In genomic region chr9:37143046-37143931, GRCm38 (mm10) we compare ENCODE assay signal across 8 mouse cellular contexts. TPM values are rescaled to one million over a fixed set of nuclear protein-coding genes. Genes with fewer than 3 reads are reported as not detected.
DNase-seq lines count a peak whose midpoint lies in the region; ATAC-seq and TF ChIP-seq lines count a peak whose summit lies in the region.

No protein-coding gene starts in this region.

- peak overlapping the region; percentile 96 for H3K4me2 ChIP-seq in lung, embryonic 15.5 days
- peak overlapping the region; percentile 98 for H3K4me2 ChIP-seq in intestine, postnatal 0 days (replicated peaks; ENCODE audit: low read depth)
- H3K4me2 ChIP-seq in stomach, embryonic 14.5 days (replicated peaks; ENCODE audit: low read depth, low read length) = peak overlapping the region; percentile 56

- TF ChIP-seq CTCF in intestine, postnatal 0 days (IDR thresholded peaks at IDR 0.05; ENCODE audit: low read depth) = no peak

- 0 out of 2 replicates have a peak overlapping the region, but pooled peaks have one; percentile 76 for H3K4me3 ChIP-seq in lung, embryonic 15.5 days
- no peak overlapping the region for H3K4me3 ChIP-seq in intestine, postnatal 0 days (ENCODE audit: low read depth, low read length)
- H3K4me3 ChIP-seq in stomach, embryonic 14.5 days (ENCODE audit: low read depth, low read length) = peak overlapping the region; percentile 72; the same call in 1 of the 2 replicates

- H3K9ac ChIP-seq in lung, embryonic 15.5 days = no peak overlapping the region
- no peak overlapping the region for H3K9ac ChIP-seq in intestine, postnatal 0 days (ENCODE audit: low read depth, low read length)
- no peak overlapping the region for H3K9ac ChIP-seq in stomach, embryonic 14.5 days (replicated peaks; ENCODE audit: low read depth, low read length)

- 56% methylated on average over 12 of the region's 12 CpGs for WGBS in lung, embryonic 15.5 days
- 53% methylated on average over 12 of the region's 12 CpGs for WGBS in intestine, postnatal 0 days
- 48% methylated on average over 12 of the region's 12 CpGs for WGBS in stomach, embryonic 14.5 days

- H3K9me3 ChIP-seq in lung, embryonic 15.5 days = no peaks in the 10 kb centered on the region
- H3K9me3 ChIP-seq in intestine, postnatal 0 days (ENCODE audit: control insufficient read depth) = no peaks in the 10 kb centered on the region
- no peaks in the 10 kb centered on the region for H3K9me3 ChIP-seq in stomach, embryonic 14.5 days (ENCODE audit: control insufficient read depth, low read depth, low read length)

- H3K27ac ChIP-seq in lung, embryonic 15.5 days = no peak overlapping the region
- no peak overlapping the region for H3K27ac ChIP-seq in intestine, postnatal 0 days (ENCODE audit: low read depth, low read length)
- H3K27ac ChIP-seq in stomach, embryonic 14.5 days (ENCODE audit: low read length) = no peak overlapping the region; the same call in 1 of the 2 replicates

- peaks cover 23% of the 10 kb centered on the region for H3K27me3 ChIP-seq in lung, embryonic 15.5 days
- peaks cover 26% of the 10 kb centered on the region for H3K27me3 ChIP-seq in intestine, postnatal 0 days (replicated peaks; ENCODE audit: control insufficient read depth, insufficient read depth, low read length)
- no peaks in the 10 kb centered on the region for H3K27me3 ChIP-seq in stomach, embryonic 14.5 days (ENCODE audit: control insufficient read depth, insufficient read depth, low read length)

- peaks cover 47% of the 10 kb centered on the region for H3K4me1 ChIP-seq in lung, embryonic 15.5 days
- H3K4me1 ChIP-seq in intestine, postnatal 0 days (replicated peaks; ENCODE audit: control insufficient read depth, insufficient read depth, low read length) = no peaks in the 10 kb centered on the region
- peaks cover 43% of the 10 kb centered on the region for H3K4me1 ChIP-seq in stomach, embryonic 14.5 days (ENCODE audit: control insufficient read depth, insufficient read depth, low read length)

- no peak for DNase-seq in lung, postnatal 14 days
- peak; percentile 79 for DNase-seq in fibroblast of lung, adult 2 months (ENCODE audit: low read depth)
- no peak for DNase-seq in right cerebral cortex, postnatal 14 days
- DNase-seq in left cerebral cortex, adult 18-20 months (ENCODE audit: low spot score in 2 of 2) = no peak
- no peak for DNase-seq in gastrocnemius, adult 18-20 months (ENCODE audit: low spot score)

- no peaks in the 10 kb centered on the region for H3K36me3 ChIP-seq in lung, embryonic 15.5 days
- no peaks in the 10 kb centered on the region for H3K36me3 ChIP-seq in intestine, postnatal 0 days (ENCODE audit: control insufficient read depth, insufficient read depth)
- H3K36me3 ChIP-seq in stomach, embryonic 14.5 days (ENCODE audit: control insufficient read depth, insufficient read depth, low read length) = no peaks in the 10 kb centered on the region

- ATAC-seq in lung, embryonic 15.5 days (ENCODE audit: borderline replicate concordance, extremely low read depth, low FRiP score, low TSS enrichment) = no peak
- ATAC-seq in intestine, postnatal 0 days = no peak
- ATAC-seq in stomach, embryonic 14.5 days (ENCODE audit: insufficient number of reproducible peaks, insufficient read depth, low FRiP score, low read depth) = no peak

RNA-seq across cellular contexts. Expression of gene Pknox2, which starts 3.9 kb away (rescaled TPM):
- 10.6 and 11.4 TPM in 2 replicates for polyA plus RNA-seq in lung, embryonic 15.5 days (2015; fragmentation: Nextera tagmentation; extraction: Ambion mirVana)
- 2.4 and 2.8 TPM in 2 replicates for polyA plus RNA-seq in intestine, postnatal 0 days (2015; fragmentation: Nextera tagmentation; extraction: Ambion mirVana)
- polyA plus RNA-seq in stomach, embryonic 14.5 days (2014; fragmentation: Nextera tagmentation; extraction: Ambion mirVana) = 6.1 and 7.5 TPM in 2 replicates
- 10 to 100 TPM; 83.0 to 90.7 TPM for total RNA-seq in left cerebral cortex, adult 18-20 months (2021)
- total RNA-seq in gastrocnemius, adult 18-20 months (2021) = 10 to 100 TPM; 39.5 to 42.9 TPM
